Mouse (Mus musculus): ENCODE measurements at regions not wholly inside any gene's neighbourhood (a gene's known extent, or its start where the extent isn't known, plus 50 kb on each side); places are given as distances from the start of the nearest gene placed in this dataset.

DNA sequence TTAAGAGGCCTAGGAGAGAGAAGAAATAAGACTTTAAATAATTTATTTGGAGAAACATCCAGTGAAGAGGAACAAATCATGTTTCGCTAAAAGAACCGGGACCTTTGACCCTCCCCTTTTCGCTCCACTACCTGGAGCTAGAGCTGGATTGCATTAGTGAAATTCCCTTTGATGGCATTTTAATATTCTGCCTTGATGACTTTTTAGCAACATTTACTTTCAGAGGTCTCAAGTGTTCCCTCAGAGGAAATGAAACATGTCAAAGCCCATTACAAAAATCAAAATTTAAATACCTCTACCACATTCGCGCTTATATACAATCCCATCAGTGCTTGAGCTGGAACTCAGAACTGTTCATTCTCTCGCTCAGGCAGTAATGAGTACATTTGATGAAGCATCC is 297.0 kb upstream of the Gm10295 start:
- no peak for DNase-seq

DNA sequence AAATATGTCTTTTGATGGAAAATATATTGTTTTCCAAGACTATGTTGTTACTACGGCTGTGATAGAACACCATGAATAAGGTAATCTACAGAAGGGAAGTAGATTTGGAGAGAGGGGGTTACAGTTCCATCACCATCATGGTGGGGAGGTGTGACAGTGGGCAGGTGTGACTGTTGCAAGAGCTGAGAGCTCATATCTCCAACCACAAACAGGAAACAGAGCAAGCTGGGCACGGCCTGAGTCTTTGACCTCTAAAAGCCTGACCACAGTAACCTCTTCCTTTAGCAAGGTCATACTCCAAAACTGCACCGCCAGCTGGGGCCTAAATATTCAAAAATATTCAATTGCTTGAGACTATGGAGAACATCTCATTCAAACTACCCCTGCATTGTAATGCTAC is 295.7 kb upstream of the Gm10295 start:
- DNase-seq: no peak

DNA sequence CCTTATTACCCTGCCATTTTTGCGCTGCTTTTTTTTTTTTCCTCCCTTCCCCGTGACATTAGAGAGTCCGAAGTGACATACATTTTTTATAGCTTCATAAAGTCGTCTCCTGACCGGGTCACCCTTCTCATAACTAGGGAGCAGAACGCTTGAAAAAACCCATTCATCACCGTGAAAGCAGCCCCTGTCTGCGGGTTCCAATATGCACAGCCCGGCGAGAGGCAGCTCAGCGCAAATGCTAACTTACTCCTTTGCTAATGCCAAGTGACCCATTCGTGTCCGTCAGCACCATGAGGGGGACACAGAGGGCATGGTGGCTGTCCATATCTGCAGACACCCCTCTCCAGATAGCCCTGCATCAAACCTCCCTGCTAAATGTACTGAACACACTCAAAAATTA is 271.8 kb upstream of the Gm10295 start:
- DNase-seq: no peak

DNA sequence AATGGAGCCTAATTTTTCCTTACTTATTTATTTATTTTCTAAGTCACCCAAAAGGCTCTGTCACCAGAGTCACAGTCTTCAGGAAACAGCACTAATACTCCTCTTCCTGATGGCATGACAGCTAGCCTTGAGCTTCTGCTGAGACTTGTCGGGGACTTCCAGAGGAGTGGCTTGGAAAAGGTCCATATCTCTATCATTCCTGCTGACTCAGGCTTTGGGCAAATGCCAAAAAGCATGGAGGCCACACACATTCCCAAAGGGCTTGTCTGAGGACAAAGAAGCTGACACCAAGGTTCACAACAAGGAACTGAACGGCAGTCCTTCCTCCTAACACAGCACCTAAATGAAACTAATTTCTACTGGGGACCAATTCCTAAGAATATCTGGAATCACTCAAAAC is 251.9 kb upstream of the Gm10295 start:
- peak; percentile 67 for DNase-seq

DNA sequence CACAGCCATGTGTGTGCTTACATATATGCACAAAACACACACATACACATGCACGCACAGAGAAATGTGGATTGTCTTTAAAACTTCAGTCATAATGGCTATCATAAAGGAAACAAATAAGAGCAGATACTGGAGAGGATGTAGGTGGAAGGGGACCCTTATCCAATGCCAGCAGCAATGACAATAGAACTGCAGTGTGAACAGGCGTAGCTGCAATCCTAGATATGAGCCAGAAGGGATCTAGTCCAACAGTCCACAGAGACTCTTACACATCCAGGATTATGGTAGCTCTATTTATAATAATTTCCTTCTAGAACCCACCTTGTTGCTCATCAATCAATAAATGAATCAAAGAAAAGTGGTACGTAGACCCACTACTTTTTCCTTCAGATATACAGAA is 245.5 kb upstream of the Gm10295 start:
- no peak for DNase-seq

DNA sequence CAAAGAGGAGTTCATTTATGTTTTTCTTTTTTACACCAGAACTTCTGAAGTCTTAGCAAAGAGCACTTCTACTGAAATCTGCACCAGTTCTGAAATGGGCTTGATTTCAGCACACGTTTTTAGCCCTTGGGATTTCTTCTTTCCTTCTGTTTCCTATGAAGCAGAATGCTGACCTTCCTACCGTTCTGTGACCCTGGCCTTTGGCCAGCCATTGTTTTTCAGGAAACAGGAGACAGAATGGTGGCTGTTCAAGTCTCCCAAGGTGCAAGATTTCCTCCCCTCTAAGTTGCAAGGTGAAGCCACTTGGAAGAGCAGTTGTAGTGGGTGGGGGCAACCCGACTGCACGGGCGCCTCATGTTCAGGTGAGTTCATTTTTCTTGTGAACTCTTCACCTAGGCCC is 236.3 kb upstream of the Gm10295 start:
- peak; percentile 42 for DNase-seq

DNA sequence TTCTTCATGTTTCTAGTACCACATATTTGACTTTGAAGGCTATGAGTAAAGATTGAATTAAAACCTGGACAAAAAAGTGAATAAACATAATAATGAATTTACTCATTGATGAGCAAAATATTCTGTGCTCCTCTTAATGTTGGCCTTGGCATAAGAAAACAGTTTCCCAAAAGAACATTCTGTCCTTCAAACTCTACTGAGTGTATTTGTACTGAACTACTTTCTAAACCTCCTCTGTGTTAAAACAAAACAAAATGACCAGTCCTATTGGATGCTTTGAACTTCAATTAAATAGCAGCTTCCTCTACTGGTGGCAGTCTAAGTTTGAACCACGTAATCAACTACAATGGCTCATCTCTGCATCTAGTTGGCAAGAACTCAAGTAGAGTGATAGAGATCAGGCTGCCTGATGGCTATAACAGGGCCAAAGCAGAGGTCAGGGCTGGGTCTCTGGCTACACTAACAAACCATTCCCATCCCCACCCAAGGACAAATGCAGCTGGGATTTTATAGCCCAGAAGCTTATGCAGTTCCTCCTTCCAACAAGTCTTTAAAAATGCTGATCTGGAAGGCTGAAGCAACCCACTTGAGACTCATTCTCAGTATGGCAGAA is 232.3 kb upstream of the Gm10295 start:
- DNase-seq: no peak

DNA sequence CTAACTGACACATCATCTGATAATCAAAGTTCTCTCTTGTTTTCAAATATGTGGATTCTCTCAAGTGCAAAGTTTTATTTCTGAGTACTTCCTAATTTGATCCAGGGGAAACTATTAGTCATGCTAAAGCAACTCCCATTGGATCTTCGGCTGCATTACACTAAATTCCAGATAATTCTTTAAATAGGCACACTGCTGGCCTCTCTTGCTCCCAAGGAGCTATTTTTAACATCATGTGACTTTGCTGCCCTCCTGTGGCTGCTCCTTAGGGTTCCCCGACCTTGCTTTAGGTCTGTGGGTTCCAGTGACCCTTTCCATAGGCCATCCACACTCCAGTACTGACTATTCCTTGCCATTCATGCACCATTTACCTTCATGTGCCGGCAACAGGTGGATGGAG is 230.5 kb upstream of the Gm10295 start:
- peak; percentile 63 for DNase-seq

DNA sequence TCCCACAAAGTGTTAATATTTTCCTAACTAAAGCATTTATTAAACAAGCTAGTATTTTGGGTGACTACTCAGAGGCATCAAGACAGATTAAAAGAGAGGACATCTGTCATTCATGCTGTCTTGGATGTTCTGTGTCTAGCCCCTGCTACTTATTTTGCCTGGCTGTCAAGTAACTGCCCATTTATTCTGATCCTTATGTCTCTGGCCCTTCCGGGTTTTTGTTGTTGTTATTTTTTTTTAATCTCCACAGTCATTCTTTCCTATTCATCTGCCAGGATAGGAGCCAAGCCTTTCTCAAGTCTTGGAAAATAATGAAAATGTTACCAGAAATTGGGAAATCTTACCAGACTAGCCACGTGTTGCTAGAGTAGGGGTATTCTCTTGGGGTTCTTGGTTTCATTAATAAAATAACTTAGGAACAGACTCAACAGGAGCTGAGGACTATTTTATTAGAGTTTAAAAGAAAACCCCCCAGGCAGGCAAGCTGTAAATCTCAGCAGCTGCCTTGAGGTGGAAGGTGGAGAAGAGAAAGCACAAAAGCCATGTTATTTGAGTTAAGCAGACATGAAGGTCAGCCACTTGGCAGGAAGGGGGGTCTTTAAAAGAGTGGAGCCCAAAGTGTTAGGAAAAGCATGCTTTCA is 209.1 kb upstream of the Gm10295 start:
- no peak for DNase-seq

DNA sequence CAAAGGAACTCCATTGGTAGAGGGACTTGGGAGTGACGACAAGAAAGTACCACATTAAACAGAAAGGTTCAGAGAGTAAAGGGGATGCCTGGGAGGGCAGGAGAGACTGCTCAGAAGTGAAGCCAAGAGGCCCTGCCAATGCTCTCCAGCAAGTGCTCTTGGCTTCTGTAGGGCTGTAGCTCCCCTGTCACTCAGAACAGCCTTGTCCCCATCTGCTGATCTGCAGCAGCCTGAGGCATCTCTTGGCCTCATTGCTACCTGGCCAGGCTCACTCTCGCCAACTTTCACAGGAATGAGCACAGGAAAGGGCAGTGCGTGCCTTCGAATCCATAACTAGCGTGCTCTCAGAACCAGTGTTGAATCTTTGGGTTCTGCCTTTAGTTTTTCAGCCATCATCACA is 205.2 kb upstream of the Gm10295 start:
- DNase-seq: no peak

DNA sequence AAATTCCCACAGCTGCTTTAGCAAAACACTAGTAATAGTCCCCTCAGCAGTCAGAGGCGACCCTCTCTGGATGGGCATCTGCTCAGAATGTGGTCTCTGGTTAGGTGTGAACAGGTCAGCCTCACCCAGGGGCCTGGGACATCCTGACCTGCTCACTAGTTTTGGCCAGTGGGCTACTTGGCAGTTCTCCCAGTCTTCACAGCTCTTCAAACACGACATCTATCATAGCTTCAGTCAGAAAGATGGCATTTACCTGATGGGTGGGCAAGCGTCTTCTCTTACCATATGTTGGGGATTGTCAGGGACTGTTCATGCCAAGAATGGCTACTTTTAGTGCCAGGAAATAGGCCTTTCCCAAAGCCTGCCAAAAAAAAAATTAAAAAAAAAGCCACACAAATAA is 204.2 kb upstream of the Gm10295 start:
- no peak for DNase-seq

DNA sequence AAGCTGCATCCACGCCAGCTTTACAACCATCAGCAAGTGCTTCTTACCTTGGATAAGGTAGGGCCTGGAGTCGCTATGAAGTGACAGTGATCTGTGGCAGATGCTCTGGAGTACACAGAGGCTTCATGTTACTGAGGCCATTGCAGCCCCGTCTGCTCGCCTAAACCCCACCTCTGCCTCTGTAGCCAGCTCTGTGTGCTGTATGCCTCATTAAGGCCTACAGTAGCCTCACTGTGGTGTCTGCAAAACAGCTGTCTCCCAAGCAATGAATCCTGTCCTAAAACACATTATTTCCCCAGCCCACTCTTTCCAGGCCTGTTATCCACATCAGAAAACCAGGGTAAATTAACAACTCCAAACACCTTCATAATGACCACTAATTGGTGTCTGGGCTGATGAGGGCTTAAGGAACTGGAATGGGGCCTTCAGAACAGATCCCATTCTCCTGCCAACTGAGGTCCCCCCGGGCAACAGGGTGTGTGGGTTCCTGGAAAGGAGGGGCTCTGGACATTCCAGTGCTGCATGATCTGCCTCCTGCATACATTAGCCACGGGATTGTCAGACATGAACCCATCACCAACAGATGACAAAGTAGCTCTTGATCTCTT is 195.4 kb upstream of the Gm10295 start:
- no peak for DNase-seq

DNA sequence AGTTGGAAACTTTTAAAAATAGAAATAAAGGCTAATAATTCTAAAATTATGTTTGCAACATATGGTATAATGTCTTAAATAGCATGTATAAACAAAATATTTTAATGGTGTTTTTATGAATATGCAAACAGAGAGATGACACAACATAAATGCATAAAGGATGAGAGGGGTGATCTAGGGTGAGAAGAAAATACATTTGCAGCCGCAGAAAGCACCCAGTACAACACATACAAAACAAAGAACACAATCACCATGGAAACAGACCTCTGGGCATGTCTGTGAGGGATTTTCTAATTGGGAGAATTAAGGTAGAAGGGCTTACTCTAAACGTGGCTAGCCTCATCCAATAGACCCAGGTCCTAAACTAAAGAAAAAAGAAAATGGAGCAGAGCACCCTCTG is 190.2 kb upstream of the Gm10295 start:
- DNase-seq: no peak

DNA sequence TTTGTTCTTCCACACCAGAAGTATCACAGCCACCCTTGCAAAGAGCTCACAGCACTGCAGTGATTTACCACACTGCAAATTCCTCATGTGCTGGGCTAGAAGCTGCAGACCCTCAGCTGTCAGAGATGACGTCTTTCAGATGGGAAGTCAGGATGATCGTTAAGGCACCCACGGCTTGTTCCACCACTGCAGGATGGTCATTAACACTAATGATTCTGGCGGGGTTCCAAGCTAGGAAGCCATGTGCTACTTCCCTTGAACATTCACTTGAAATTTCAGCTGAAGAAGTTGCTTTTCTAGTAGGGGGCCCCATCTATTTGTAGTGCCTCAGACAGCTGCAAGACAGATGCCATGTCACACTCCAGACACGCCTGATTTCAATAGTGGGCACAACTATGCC is 181.8 kb upstream of the Gm10295 start:
- no peak for DNase-seq

DNA sequence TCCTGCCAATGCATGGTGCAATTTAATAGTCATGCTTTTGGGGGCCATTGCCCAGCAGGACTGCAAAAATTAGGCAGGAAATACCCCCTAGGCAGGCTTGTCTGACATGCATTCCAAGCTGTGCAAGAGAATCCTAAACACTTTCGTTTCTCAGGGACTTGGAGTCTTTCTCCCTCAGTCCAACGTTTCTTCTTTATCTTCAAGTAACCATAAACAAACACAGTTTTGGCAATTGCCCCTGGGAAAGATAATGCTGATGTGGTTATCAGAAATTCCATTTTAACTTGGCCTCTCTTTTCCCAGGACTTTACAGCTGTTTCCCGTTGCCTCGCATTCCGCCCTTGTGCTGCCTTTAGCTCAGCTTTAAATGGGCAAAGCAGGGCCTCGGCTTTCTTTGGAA is 180.2 kb upstream of the Gm10295 start:
- DNase-seq: no peak

DNA sequence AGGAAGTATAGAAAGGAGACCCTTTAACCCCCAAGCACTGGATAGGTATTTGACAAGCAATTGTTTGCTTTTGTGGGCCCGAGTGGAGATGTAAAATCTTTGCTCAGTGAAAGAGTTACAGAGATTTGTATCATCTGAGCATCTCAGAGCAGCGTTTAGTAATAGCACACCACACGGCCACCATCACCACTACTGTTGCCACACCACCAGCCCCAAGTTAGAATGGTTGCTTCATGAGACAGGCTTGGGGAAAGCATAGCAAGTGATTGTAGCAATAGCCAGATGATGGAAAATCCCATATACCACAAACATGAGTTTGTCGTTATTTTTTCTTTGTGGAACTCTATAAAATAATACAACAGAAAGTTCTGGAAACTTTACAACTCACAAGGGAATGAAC is 179.6 kb upstream of the Gm10295 start:
- no peak for DNase-seq

DNA sequence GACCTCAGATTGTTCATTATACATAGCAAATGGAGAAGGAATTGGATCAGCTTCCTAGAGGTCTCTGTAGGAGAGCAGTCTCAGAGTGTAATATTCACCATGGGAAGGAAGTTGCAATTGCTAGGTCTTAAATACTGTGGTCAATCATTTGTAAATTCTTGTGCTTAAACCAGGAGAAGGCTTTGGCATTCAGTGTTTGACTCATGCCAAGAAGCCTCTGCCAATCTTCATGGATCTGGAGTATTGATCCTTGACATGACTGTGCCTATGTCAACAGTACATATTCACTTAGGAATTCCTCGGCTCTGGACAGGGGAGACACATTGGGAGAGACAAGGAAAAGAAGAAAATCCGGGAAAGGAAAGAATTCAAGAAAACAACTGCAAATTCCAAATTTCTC is 174.9 kb upstream of the Gm10295 start:
- DNase-seq: no peak

DNA sequence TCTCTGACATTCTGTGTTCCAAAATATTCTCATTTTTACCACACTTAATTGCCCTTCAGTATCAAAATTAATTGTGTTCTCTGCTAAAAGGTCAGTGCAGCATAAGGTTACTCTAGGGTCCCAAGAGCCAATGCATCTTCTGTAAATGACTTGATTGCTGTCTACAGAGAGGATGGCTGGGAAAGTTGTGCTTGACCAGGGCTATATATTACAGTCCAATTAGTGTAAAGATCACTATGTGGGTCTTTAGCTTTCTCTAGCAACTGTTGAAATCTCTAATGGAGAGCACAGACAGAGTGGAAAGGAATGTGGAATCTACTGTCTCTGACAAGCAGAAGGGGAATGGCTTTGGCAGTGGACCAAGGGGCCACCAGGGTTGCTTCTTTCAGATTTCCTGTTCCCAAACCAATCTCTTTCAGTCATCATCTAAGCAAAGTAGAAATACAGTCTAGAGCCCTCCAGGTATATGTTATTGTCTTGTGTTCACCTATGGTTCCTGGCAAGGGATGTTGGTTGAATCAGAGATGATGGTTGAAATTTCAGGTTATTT is 173.4 kb upstream of the Gm10295 start:
- no peak for DNase-seq

DNA sequence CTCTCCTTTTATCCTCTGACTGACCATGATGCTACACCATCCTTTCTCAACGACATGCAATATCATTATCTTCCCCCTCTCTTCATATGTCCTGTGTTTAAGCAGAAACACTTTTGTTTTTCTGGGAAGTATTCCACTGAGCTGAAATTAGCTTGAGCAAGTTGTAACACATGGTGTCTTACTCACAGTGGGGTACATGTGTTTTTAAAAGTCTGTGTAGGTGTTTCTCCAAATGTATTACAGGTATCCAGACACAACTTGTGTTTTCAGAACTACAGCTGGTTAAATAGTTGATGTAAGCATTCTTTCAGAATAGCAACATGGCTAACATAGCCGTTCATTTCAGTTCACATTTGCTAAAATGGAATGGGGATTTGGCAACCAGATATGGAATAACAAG is 172.8 kb upstream of the Gm10295 start:
- DNase-seq: no peak

DNA sequence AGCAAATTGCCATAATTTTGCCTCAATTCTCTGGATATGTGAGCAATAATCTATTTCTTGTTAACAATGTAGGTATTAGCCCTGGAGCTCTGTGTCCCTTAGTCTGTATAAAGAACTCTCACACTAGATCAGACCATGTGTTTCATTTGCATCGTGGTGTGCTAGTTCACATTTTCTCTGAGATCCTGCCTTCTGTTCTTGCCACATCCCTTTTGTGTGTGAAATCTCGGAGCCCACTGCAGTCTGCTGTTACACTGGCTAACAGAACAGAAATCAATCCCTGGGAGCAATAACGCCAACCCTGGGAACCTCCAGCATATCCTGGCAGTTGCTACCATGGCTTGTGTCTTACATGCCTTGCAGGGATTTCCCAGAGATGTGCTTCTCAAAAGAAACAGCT is 156.1 kb upstream of the Gm10295 start:
- DNase-seq: no peak

DNA sequence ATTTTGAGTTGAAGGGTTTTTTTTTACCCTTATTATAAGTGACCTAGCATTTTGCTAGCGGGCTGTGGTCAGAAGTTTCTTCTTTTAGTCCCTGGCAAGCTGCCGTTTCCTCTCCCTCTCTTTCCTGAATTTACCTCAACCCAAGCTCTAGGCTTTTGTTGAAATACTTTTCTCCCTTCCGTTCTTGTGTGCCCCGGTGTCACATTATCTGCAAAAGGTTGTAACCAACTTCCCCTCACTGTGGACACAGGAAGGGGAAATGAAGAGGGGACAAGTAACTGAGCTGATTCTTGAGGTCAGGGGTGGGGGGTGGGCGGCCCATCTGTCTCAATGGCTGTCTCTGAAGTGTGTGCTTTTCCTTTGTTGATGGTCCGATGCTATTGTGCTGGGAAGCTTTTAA is 149.4 kb upstream of the Gm10295 start:
- peak; percentile 5 for DNase-seq

DNA sequence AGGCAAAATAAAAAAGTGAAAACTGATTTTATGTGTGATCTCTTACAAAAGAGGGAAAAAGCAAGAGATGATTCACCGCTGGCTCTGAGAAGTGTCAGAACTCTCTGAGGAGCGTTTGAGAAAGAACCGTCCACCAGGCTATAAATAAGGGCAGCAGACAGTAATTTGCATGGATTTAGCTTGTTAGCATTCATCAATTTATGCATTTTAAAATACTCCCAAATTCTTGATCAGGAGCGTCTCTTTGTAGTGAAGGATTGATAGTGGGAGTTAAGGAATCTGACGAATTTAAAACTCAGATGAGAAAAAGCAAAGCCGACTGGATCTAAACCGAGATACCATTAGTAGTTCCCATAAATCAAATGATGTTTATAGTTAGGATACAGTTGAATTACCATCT is 146.8 kb upstream of the Gm10295 start:
- DNase-seq: no peak

DNA sequence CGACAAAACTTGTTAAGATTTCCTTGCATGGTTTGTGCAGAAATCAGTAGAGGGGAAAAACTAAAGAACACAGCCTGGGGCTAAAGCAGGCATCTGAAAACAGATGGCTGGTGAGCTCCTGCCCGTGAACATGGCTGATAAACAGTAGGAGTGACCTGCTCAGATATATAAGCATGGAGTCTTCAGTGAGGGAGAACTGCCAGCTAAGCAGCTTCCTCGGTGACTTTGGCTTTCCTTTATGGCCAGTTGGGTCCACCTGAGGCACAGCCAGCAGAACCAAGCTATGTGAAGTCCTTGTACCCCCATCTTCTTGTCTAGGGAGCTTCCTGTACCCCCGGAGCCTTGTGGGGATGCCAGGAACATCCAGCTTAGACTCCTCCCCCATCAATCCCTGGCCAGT is 139.8 kb upstream of the Gm10295 start:
- no peak for DNase-seq

DNA sequence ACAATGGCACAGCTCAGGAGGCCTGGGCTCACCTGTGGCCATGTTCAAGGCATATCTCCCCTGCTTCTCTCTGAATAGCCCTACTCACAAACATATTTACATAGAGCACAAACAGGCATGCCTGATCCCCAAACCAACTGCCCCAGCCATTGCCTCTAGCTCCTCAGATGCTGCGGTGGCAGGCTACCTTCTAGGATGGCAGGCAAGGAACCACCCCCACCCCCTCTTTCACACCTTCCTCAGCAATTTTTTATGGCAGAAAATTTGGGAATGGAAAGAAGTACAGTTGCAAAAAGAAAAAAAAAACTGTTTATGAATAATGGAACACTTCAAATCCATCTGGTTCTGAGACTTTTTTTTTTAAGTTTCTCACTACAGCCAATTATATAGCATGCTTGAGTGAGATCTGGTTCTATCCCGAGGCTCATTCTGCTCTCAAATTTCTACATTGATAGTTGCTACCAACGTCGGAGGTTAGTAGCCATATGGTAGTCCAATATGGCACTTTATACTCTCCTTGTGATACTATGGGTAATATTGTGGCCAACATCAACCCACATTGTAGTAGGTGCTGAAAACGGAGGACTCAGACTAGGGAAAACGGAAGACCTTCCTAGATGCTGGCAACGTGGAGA is 136.8 kb upstream of the Gm10295 start:
- DNase-seq: no peak
